Mouse (Mus musculus): ENCODE data around the gene Nid2. TPM values are rescaled to one million over a fixed set of nuclear protein-coding genes. Genes with fewer than 3 reads are reported as not detected.

The Nid2 gene
- 108 TPM in 2 replicates for polyA plus RNA-seq (2015; fragmentation: Nextera tagmentation; extraction: Ambion mirVana)

GRCm38 (mm10) chr14:19751025-19751771 lies at the start of gene Nid2:
TSS of gene Nid2 (plus strand) at chr14:19751265.
- Histone ChIP-seq H3K4me1 (peaks cover 39% of the 10 kb centered on the region), H3K36me3 (no peaks in the 10 kb centered on the region), H3K27me3 (peaks cover 50% of the 10 kb centered on the region), H3K4me2 (peak within 1 kb of the TSS; percentile 82), H3K9me3 (no peaks in the 10 kb centered on the region), H3K4me3 (peak within 1 kb of the TSS; percentile 60), H3K9ac (peak within 1 kb of the TSS; percentile 66), H3K27ac (peak within 1 kb of the TSS; percentile 80)
- WGBS: under 1% methylated on average over 45 of the region's 45 CpGs
- peak; percentile 96 for ATAC-seq (ENCODE audit: borderline replicate concordance, extremely low read depth, low FRiP score, low TSS enrichment)

- Histone ChIP-seq H3K9me3 (no peaks in the 10 kb centered on the region), H3K4me2 (no peak overlapping the region), H3K4me1 (peaks cover under 1% of the 10 kb centered on the region; the same call in 1 of the 2 replicates), H3K9ac (no peak overlapping the region), H3K27me3 (0 out of 2 replicates have a peak, but pooled peaks cover 4% of the 10 kb centered on the region), H3K36me3 (no peaks in the 10 kb centered on the region), H3K4me3 (no peak overlapping the region), H3K27ac (no peak overlapping the region)
- ATAC-seq (ENCODE audit: borderline replicate concordance, extremely low read depth, low FRiP score, low TSS enrichment): no peak
Measured at GRCm38 (mm10) chr14:19701546-19701945, 49.5 kb upstream of the Nid2 start.

GRCm38 (mm10) chr14:19705649-19706048 lies 45.4 kb upstream of the Nid2 start:
- no peak overlapping the region for H3K9ac ChIP-seq
- H3K27ac ChIP-seq: no peak overlapping the region
- H3K27me3 ChIP-seq: peaks cover 4% of the 10 kb centered on the region; the same call in 1 of the 2 replicates
- no peaks in the 10 kb centered on the region for H3K36me3 ChIP-seq
- peak; percentile 53; the same call in 1 of the 2 replicates for ATAC-seq (ENCODE audit: borderline replicate concordance, extremely low read depth, low FRiP score, low TSS enrichment)
- no peak overlapping the region for H3K4me2 ChIP-seq
- peaks cover 25% of the 10 kb centered on the region for H3K4me1 ChIP-seq
- 6% methylated on average over 16 of the region's 16 CpGs for WGBS
- H3K9me3 ChIP-seq: no peaks in the 10 kb centered on the region
- H3K4me3 ChIP-seq: no peak overlapping the region

GRCm38 (mm10) chr14:19706454-19706853 lies 44.6 kb upstream of the Nid2 start:
- Histone ChIP-seq H3K9me3 (no peaks in the 10 kb centered on the region), H3K4me1 (peaks cover 25% of the 10 kb centered on the region), H3K36me3 (no peaks in the 10 kb centered on the region), H3K4me2 (no peak overlapping the region), H3K27ac (peak overlapping the region; percentile 53; the same call in 1 of the 2 replicates), H3K9ac (no peak overlapping the region), H3K4me3 (no peak overlapping the region), H3K27me3 (peaks cover 4% of the 10 kb centered on the region; the same call in 1 of the 2 replicates)
- peak; percentile 53; the same call in 1 of the 2 replicates for ATAC-seq (ENCODE audit: borderline replicate concordance, extremely low read depth, low FRiP score, low TSS enrichment)
- WGBS: 0% methylated on average over 5 of the region's 5 CpGs

- Histone ChIP-seq H3K4me3 (no peak overlapping the region), H3K27ac (peak overlapping the region; percentile 53), H3K27me3 (peaks cover 4% of the 10 kb centered on the region; the same call in 1 of the 2 replicates), H3K9ac (no peak overlapping the region), H3K4me1 (peaks cover 25% of the 10 kb centered on the region), H3K9me3 (no peaks in the 10 kb centered on the region), H3K4me2 (peak overlapping the region; percentile 10; the same call in 1 of the 2 replicates), H3K36me3 (no peaks in the 10 kb centered on the region)
- WGBS: 57% methylated on average over 2 of the region's 2 CpGs
- ATAC-seq (ENCODE audit: borderline replicate concordance, extremely low read depth, low FRiP score, low TSS enrichment): peak; percentile 29; the same call in 1 of the 2 replicates
Measured at GRCm38 (mm10) chr14:19706997-19707396, 44.1 kb upstream of the Nid2 start.

GRCm38 (mm10) chr14:19707721-19708507 lies 43.2 kb upstream of the Nid2 start:
- Histone ChIP-seq H3K27me3 (peaks cover 4% of the 10 kb centered on the region; the same call in 1 of the 2 replicates), H3K9ac (no peak overlapping the region), H3K27ac (peak overlapping the region; percentile 39), H3K4me3 (no peak overlapping the region), H3K36me3 (no peaks in the 10 kb centered on the region), H3K4me2 (no peak overlapping the region), H3K9me3 (no peaks in the 10 kb centered on the region), H3K4me1 (peaks cover 32% of the 10 kb centered on the region)
- WGBS: 45% methylated on average over 11 of the region's 11 CpGs
- ATAC-seq (ENCODE audit: borderline replicate concordance, extremely low read depth, low FRiP score, low TSS enrichment): no peak

- Histone ChIP-seq H3K27me3 (peaks cover 4% of the 10 kb centered on the region; the same call in 1 of the 2 replicates), H3K4me2 (no peak overlapping the region), H3K9ac (no peak overlapping the region), H3K4me1 (peaks cover 33% of the 10 kb centered on the region), H3K4me3 (no peak overlapping the region), H3K36me3 (no peaks in the 10 kb centered on the region), H3K9me3 (no peaks in the 10 kb centered on the region), H3K27ac (peak overlapping the region; percentile 11; the same call in 1 of the 2 replicates)
- ATAC-seq (ENCODE audit: borderline replicate concordance, extremely low read depth, low FRiP score, low TSS enrichment): no peak
- 57% methylated on average over 9 of the region's 9 CpGs for WGBS
Measured at GRCm38 (mm10) chr14:19709161-19709560, 41.9 kb upstream of the Nid2 start.

- Histone ChIP-seq H3K27ac (peak overlapping the region; percentile 44; the same call in 1 of the 2 replicates), H3K27me3 (no peaks in the 10 kb centered on the region; the same call in 1 of the 2 replicates), H3K4me1 (peaks cover 31% of the 10 kb centered on the region), H3K9me3 (no peaks in the 10 kb centered on the region), H3K4me2 (no peak overlapping the region), H3K36me3 (no peaks in the 10 kb centered on the region), H3K4me3 (no peak overlapping the region), H3K9ac (no peak overlapping the region)
- WGBS: 30% methylated on average over 1 of the region's 1 CpGs
- ATAC-seq (ENCODE audit: borderline replicate concordance, extremely low read depth, low FRiP score, low TSS enrichment): 0 out of 2 replicates have a peak, but pooled peaks have one; percentile 24
Measured at GRCm38 (mm10) chr14:19711771-19712170, 39.3 kb upstream of the Nid2 start.

GRCm38 (mm10) chr14:19713067-19713466 lies 38.0 kb upstream of the Nid2 start:
- no peak overlapping the region for H3K9ac ChIP-seq
- peaks cover 21% of the 10 kb centered on the region for H3K4me1 ChIP-seq
- no peak overlapping the region for H3K4me3 ChIP-seq
- peak; percentile 39; the same call in 1 of the 2 replicates for ATAC-seq (ENCODE audit: borderline replicate concordance, extremely low read depth, low FRiP score, low TSS enrichment)
- 0 out of 2 replicates have a peak overlapping the region, but pooled peaks have one; percentile 44 for H3K27ac ChIP-seq
- H3K9me3 ChIP-seq: no peaks in the 10 kb centered on the region
- WGBS: 33% methylated on average over 3 of the region's 3 CpGs
- H3K4me2 ChIP-seq: no peak overlapping the region
- H3K27me3 ChIP-seq: no peaks in the 10 kb centered on the region
- H3K36me3 ChIP-seq: no peaks in the 10 kb centered on the region

- H3K36me3 ChIP-seq: no peaks in the 10 kb centered on the region
- WGBS: 59% methylated on average over 3 of the region's 3 CpGs
- ATAC-seq (ENCODE audit: borderline replicate concordance, extremely low read depth, low FRiP score, low TSS enrichment): no peak
Measured at GRCm38 (mm10) chr14:19719077-19719476, 32.0 kb upstream of the Nid2 start.

GRCm38 (mm10) chr14:19720044-19720611 lies 30.9 kb upstream of the Nid2 start:
- no peak overlapping the region for H3K4me3 ChIP-seq
- H3K9ac ChIP-seq: no peak overlapping the region
- no peak overlapping the region for H3K27ac ChIP-seq
- ATAC-seq (ENCODE audit: borderline replicate concordance, extremely low read depth, low FRiP score, low TSS enrichment): no peak
- H3K4me2 ChIP-seq: no peak overlapping the region
- 82% methylated on average over 2 of the region's 2 CpGs for WGBS
- no peaks in the 10 kb centered on the region for H3K9me3 ChIP-seq
- no peaks in the 10 kb centered on the region for H3K27me3 ChIP-seq
- no peaks in the 10 kb centered on the region for H3K36me3 ChIP-seq
- no peaks in the 10 kb centered on the region for H3K4me1 ChIP-seq

More at GRCm38 (mm10) chr14:19719077-19719476, 32.0 kb upstream of the Nid2 start:
- Histone ChIP-seq H3K27me3 (no peaks in the 10 kb centered on the region), H3K27ac (no peak overlapping the region), H3K4me3 (no peak overlapping the region), H3K9ac (no peak overlapping the region), H3K9me3 (no peaks in the 10 kb centered on the region), H3K4me1 (no peaks in the 10 kb centered on the region), H3K4me2 (no peak overlapping the region)
